In genomic region chr8:80738046-80738387, GRCm38 (mm10) we compare ENCODE assay signal across 8 mouse cellular contexts. TPM values are rescaled to one million over a fixed set of nuclear protein-coding genes. Genes with fewer than 3 reads are reported as not detected.
DNase-seq lines count a peak whose midpoint lies in the region; ATAC-seq and TF ChIP-seq lines count a peak whose summit lies in the region.

No protein-coding gene starts in this region.

- in situ Hi-C loops in ES-E14 (cut with MboI; ENCODE audit: low sequenced_read_pairs in 2 of 2, unreplicated experiment in 2 of 2): loop anchor here in 1 of 2 experiments (25.0 kb wide), 1 partner anchor 1051 kb away; no protein-coding TSS in a partner anchor

- TF ChIP-seq POLR2A in cerebellum, adult 2 months (IDR thresholded peaks at IDR 0.05; ENCODE audit: borderline replicate concordance, insufficient read depth, low read length): no peak

- H3K27ac ChIP-seq in cerebellum, adult 2 months (ENCODE audit: insufficient read depth, low read length): peak overlapping the region; percentile 78
- peak overlapping the region; percentile 80 for H3K27ac ChIP-seq in ES-E14 (ENCODE audit: insufficient read depth, low read depth, low read length, poor library complexity, severe bottlenecking)
- peak overlapping the region; percentile 98 for H3K27ac ChIP-seq in forebrain, embryonic 16.5 days (ENCODE audit: low read length)
- H3K27ac ChIP-seq in hindbrain, postnatal 0 days: peak overlapping the region; percentile 96
- peak overlapping the region; percentile 99 for H3K27ac ChIP-seq in midbrain, embryonic 13.5 days

- no peaks in the 10 kb centered on the region for H3K27me3 ChIP-seq in cerebellum, adult 2 months (ENCODE audit: control insufficient read depth, insufficient read depth, low read length)
- no peaks in the 10 kb centered on the region for H3K27me3 ChIP-seq in forebrain, embryonic 16.5 days (replicated peaks; ENCODE audit: control insufficient read depth, insufficient read depth, low read length)
- H3K27me3 ChIP-seq in hindbrain, postnatal 0 days (ENCODE audit: insufficient read depth, low read length): no peaks in the 10 kb centered on the region
- H3K27me3 ChIP-seq in midbrain, embryonic 13.5 days: no peaks in the 10 kb centered on the region

- TF ChIP-seq CTCF in cerebellum, adult 2 months (IDR thresholded peaks at IDR 0.05; ENCODE audit: borderline replicate concordance, insufficient read depth, low read depth, low read length): no peak
- TF ChIP-seq CTCF in hindbrain, postnatal 0 days (IDR thresholded peaks at IDR 0.05; ENCODE audit: low read depth): no peak

- H3K4me3 ChIP-seq in cerebellum, adult 2 months (replicated peaks; ENCODE audit: insufficient read depth, low read depth, low read length): peak overlapping the region; percentile 96
- H3K4me3 ChIP-seq in ES-E14 (ENCODE audit: insufficient read depth in 1 of 2, low read depth in 1 of 2, low read length in 2 of 2, poor library complexity in 1 of 2, severe bottlenecking in 1 of 2): peak overlapping the region; percentile 79 to 85
- H3K4me3 ChIP-seq in forebrain, embryonic 16.5 days (replicated peaks; ENCODE audit: low read length): peak overlapping the region; percentile 61
- peak overlapping the region; percentile 73 for H3K4me3 ChIP-seq in hindbrain, postnatal 0 days (ENCODE audit: low read length)
- peak overlapping the region; percentile 70 for H3K4me3 ChIP-seq in midbrain, embryonic 13.5 days (replicated peaks)

- H3K4me1 ChIP-seq in cerebellum, adult 2 months (ENCODE audit: control insufficient read depth, insufficient read depth, low read length): no peaks in the 10 kb centered on the region
- H3K4me1 ChIP-seq in ES-E14 (ENCODE audit: control insufficient read depth in 2 of 2, insufficient read depth in 2 of 2, low read length in 2 of 2, poor library complexity in 1 of 2): peaks cover 2 to 6% of the 10 kb centered on the region in 2 experiments; a peak in 3 of 4 replicates
- H3K4me1 ChIP-seq in forebrain, embryonic 16.5 days (replicated peaks; ENCODE audit: control insufficient read depth, insufficient read depth, low read length): peaks cover 10% of the 10 kb centered on the region
- peaks cover 5% of the 10 kb centered on the region; the same call in 1 of the 2 replicates for H3K4me1 ChIP-seq in hindbrain, postnatal 0 days (ENCODE audit: insufficient read depth, low read length)
- peaks cover 6% of the 10 kb centered on the region for H3K4me1 ChIP-seq in midbrain, embryonic 13.5 days (replicated peaks)

- peaks cover 6% of the 10 kb centered on the region for H3K36me3 ChIP-seq in ES-E14 (ENCODE audit: control insufficient read depth, insufficient read depth, low read length, poor library complexity, severe bottlenecking)
- peaks cover 11% of the 10 kb centered on the region for H3K36me3 ChIP-seq in forebrain, embryonic 16.5 days (ENCODE audit: control insufficient read depth, insufficient read depth)
- peaks cover 4% of the 10 kb centered on the region; the same call in 1 of the 2 replicates for H3K36me3 ChIP-seq in hindbrain, postnatal 0 days (ENCODE audit: insufficient read depth, low read length)
- H3K36me3 ChIP-seq in midbrain, embryonic 13.5 days: peaks cover 22% of the 10 kb centered on the region

- no peak for ATAC-seq in forebrain, embryonic 16.5 days
- ATAC-seq in hindbrain, postnatal 0 days: no peak
- ATAC-seq in midbrain, embryonic 13.5 days: no peak

- peak overlapping the region; percentile 83 for H3K9ac ChIP-seq in ES-E14 (ENCODE audit: insufficient read depth, low read depth, low read length, poor library complexity, severe bottlenecking)
- H3K9ac ChIP-seq in forebrain, embryonic 16.5 days (replicated peaks; ENCODE audit: low read depth, low read length): peak overlapping the region; percentile 90
- peak overlapping the region; percentile 85 for H3K9ac ChIP-seq in hindbrain, postnatal 0 days (replicated peaks; ENCODE audit: low read length)
- peak overlapping the region; percentile 98 for H3K9ac ChIP-seq in midbrain, embryonic 13.5 days (replicated peaks)

- H3K9me3 ChIP-seq in ES-E14 (ENCODE audit: control insufficient read depth, insufficient read depth, low read depth, low read length): no peaks in the 10 kb centered on the region
- no peaks in the 10 kb centered on the region for H3K9me3 ChIP-seq in forebrain, embryonic 16.5 days (ENCODE audit: control insufficient read depth, low read length)
- H3K9me3 ChIP-seq in hindbrain, postnatal 0 days (ENCODE audit: low read length): no peaks in the 10 kb centered on the region
- H3K9me3 ChIP-seq in midbrain, embryonic 13.5 days: no peaks in the 10 kb centered on the region

- 0% methylated on average over 5 of the region's 5 CpGs for WGBS in cerebellum, adult 2 months
- 0% methylated on average over 5 of the region's 5 CpGs for WGBS in forebrain, embryonic 16.5 days
- 1% methylated on average over 5 of the region's 5 CpGs for WGBS in hindbrain, postnatal 0 days
- WGBS in midbrain, embryonic 13.5 days: 0% methylated on average over 5 of the region's 5 CpGs

- DNase-seq in cerebellum, adult 2 months: peak in 1 of 2 experiments; percentile 50
- DNase-seq in cerebellum, postnatal 14 days: no peak
- DNase-seq in ES-E14 (ENCODE audit: low read depth, low spot score): no peak
- no peak for DNase-seq in hindbrain, postnatal 0 days (ENCODE audit: low spot score)
- DNase-seq in left cerebral cortex, adult 18-20 months (ENCODE audit: low spot score in 2 of 2): no peak
- DNase-seq in cerebellum, adult 8-10 months: no peak

- peak overlapping the region; percentile 85 for H3K4me2 ChIP-seq in forebrain, embryonic 16.5 days (ENCODE audit: low read length)
- H3K4me2 ChIP-seq in hindbrain, postnatal 0 days (ENCODE audit: low read depth, low read length): peak overlapping the region; percentile 80
- peak overlapping the region; percentile 70 for H3K4me2 ChIP-seq in midbrain, embryonic 13.5 days (replicated peaks)

TF ChIP-seq in ES-E14, 5 proteins besides CTCF, POLR2A, EP300 and RAD21:
- no peak for TF ChIP-seq ZC3H11A (IDR thresholded peaks at IDR 0.05; ENCODE audit: borderline replicate concordance, low read depth, low read length)
- no peak for TF ChIP-seq MAFK (IDR thresholded peaks at IDR 0.05; ENCODE audit: insufficient read depth, low read depth, low read length)
- TF ChIP-seq HCFC1 (IDR thresholded peaks at IDR 0.05; ENCODE audit: borderline replicate concordance, insufficient read depth, low read length): 0 out of 2 replicates have a peak, but pooled peaks have one; percentile 14

RNA-seq across cellular contexts. Expression of gene Smarca5, which starts 1.3 kb away (rescaled TPM):
- polyA plus RNA-seq in cerebellum, adult 2 months (2012; rRNA removed): 18.9 and 20.7 TPM in 2 replicates
- 67.9 and 103 TPM in 2 replicates for total RNA-seq in ES-E14 (2012; rRNA removed)
- polyA plus RNA-seq in forebrain, embryonic 16.5 days (2015; fragmentation: Nextera tagmentation; extraction: Ambion mirVana): 53.3 and 69.9 TPM in 2 replicates
- 22.6 and 27.3 TPM in 2 replicates for total RNA-seq in hindbrain, postnatal 0 days (2014; rRNA removed)
- 39.7 and 43.7 TPM in 2 replicates for polyA plus RNA-seq in hindbrain, postnatal 0 days (2015; fragmentation: Nextera tagmentation; extraction: Ambion mirVana)
- 79.4 and 90.7 TPM in 2 replicates for polyA plus RNA-seq in midbrain, embryonic 13.5 days (2015; fragmentation: Nextera tagmentation; extraction: Ambion mirVana)
- 10 to 100 TPM; 54.0 to 63.8 TPM for total RNA-seq in left cerebral cortex, adult 18-20 months (2021)
